Mouse (Mus musculus): ENCODE measurements at regions not wholly inside any gene's neighbourhood (a gene's known extent, or its start where the extent isn't known, plus 50 kb on each side); places are given as distances from the start of the nearest gene placed in this dataset.

DNA sequence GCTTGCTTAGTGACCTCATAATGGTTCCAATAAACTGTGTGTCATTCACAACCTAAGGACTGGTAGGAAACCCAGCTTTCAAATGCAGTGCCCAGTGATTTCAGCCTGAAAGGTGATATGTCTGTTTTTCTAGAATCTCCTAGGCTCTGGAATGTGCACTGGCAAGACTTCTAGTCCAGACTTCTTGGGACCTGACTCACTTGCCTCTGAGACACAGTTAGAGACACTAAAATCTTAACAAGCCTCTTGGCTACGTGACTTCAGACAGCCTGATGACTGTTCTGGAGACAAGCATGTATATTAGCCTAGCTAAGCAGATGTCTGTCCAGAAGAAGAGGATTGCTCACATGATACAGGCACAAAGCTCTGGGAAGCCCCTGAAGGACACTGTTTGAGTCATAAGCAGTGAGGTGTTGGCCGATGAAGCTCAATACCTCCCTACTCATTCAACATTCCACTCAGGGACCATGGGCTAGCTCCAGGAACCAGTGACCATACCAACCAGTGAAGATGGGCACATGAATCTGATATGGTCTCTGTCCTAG lies 118.9 kb downstream of the Mtx3 start:
- no peak for DNase-seq (ENCODE audit: low spot score)
- no peaks in the 10 kb centered on the region for H3K36me3 ChIP-seq (replicated peaks; ENCODE audit: control insufficient read depth, insufficient read depth, low read length)
- no peak for ATAC-seq (ENCODE audit: insufficient read depth, low read depth)

DNA sequence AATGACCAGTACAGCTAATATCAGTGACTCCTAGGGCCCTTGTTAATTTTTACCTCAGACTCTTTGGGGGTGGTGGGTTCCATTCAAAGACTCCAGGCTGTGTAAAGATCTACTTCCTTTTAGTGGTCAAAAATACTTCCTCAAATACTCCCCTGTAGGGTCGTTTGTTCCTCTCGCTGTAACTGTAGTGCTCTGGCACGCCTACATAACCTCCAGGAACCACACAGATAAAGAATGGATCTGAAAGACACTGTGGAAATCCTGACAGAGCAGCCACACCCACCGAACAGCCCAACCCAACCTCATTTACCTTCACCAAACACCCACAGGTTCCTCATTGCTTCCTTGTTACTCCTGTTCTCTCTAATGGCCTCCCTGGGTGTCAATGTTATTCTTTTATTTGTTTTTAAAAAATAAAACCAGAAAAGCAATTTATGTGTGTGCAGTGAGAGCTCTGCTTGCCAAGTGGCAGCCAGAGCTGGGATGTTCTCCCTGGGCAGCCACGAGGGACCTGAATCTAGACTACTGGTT lies 119.7 kb downstream of the Mtx3 start:
- no peaks in the 10 kb centered on the region for H3K9me3 ChIP-seq (replicated peaks; ENCODE audit: control insufficient read depth, low read length)
- H3K4me2 ChIP-seq (ENCODE audit: low read depth, low read length), result no peak overlapping the region
- DNase-seq (ENCODE audit: low spot score) (no peak), ATAC-seq (ENCODE audit: insufficient read depth, low read depth) (no peak)
- no peaks in the 10 kb centered on the region for H3K36me3 ChIP-seq (replicated peaks; ENCODE audit: control insufficient read depth, insufficient read depth, low read length)
- TF ChIP-seq EP300 (IDR thresholded peaks at IDR 0.05; ENCODE audit: low read depth) (no peak), CTCF (IDR thresholded peaks at IDR 0.05; ENCODE audit: low read depth) (no peak)
- H3K4me1 ChIP-seq (ENCODE audit: control insufficient read depth, insufficient read depth), result peaks cover 3% of the 10 kb centered on the region; the same call in 1 of the 2 replicates
- no peaks in the 10 kb centered on the region for H3K27me3 ChIP-seq (ENCODE audit: control insufficient read depth, insufficient read depth, low read length)
- H3K4me3 ChIP-seq (ENCODE audit: low read depth, low read length), result no peak overlapping the region
- WGBS, result 63% methylated on average over 5 of the region's 5 CpGs
- H3K27ac ChIP-seq (ENCODE audit: low read depth), result no peak overlapping the region
- no peak overlapping the region for H3K9ac ChIP-seq (replicated peaks; ENCODE audit: low read depth, low read length)

More for the DNA sequence above, 118.9 kb downstream of the Mtx3 start:
- WGBS, result 88% methylated on average over 2 of the region's 2 CpGs
- TF ChIP-seq EP300 (IDR thresholded peaks at IDR 0.05; ENCODE audit: low read depth) (no peak), CTCF (IDR thresholded peaks at IDR 0.05; ENCODE audit: low read depth) (no peak)
- H3K9me3 ChIP-seq (replicated peaks; ENCODE audit: control insufficient read depth, low read length), result no peaks in the 10 kb centered on the region
- no peaks in the 10 kb centered on the region for H3K27me3 ChIP-seq (ENCODE audit: control insufficient read depth, insufficient read depth, low read length)
- H3K4me2 ChIP-seq (ENCODE audit: low read depth, low read length), result no peak overlapping the region
- H3K4me1 ChIP-seq (ENCODE audit: control insufficient read depth, insufficient read depth), result peaks cover 7% of the 10 kb centered on the region; the same call in 1 of the 2 replicates
- no peak overlapping the region for H3K9ac ChIP-seq (replicated peaks; ENCODE audit: low read depth, low read length)
- no peak overlapping the region for H3K27ac ChIP-seq (ENCODE audit: low read depth)
- no peak overlapping the region for H3K4me3 ChIP-seq (ENCODE audit: low read depth, low read length)

DNA sequence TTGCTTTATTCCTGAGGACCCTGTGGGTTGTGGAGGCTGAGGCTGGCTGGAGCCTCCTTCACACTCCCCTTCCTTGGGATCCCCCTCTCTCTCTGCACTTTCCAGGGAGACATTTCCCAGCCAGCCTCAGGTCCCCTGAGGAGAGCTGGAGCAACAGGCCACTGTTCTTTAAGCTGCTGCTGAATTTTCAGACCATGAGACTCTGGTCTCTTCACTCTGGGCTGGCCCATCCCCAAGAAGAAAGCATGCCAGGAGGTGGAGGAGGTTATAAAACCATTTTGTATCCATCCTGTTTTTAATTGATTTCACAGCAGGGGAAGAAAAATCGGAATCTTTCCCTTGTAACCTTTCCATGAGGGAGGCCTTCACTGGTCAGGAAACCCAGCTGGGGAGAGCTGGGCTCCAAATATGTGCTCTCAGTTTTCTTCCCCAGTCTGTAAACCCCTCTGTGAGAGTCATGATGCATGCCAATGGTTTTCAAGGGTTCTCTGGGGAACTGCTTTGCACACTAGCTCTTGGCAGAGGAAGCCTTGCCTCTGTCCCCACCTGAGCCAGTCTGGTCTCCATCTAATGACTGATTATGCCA lies 122.6 kb downstream of the Mtx3 start:
- DNase-seq (ENCODE audit: low spot score), result no peak
- no peaks in the 10 kb centered on the region for H3K9me3 ChIP-seq (replicated peaks; ENCODE audit: control insufficient read depth, low read length)

DNA sequence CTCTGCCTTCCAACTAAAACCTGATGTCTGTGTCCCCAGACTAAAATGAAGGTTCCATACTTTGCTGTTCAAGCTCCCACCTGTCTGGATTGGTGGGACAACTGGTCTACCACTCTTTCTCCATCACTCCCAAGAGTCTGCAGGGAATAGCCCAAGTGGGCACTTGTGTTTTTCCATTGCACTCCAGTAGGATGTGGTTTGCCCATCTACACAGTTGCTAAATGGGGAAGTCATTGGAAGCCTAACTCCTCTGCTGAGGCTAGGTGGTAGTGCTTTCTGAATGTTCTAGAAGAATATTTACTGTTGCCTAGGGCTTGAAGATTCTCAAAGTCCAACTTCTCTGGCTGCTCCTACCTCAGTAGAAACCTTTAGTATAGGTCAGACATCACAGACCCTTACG lies 125.0 kb downstream of the Mtx3 start:
- no peaks in the 10 kb centered on the region for H3K4me1 ChIP-seq (ENCODE audit: control insufficient read depth, insufficient read depth)
- H3K9me3 ChIP-seq (replicated peaks; ENCODE audit: control insufficient read depth, low read length), result no peaks in the 10 kb centered on the region
- no peak overlapping the region for H3K4me2 ChIP-seq (ENCODE audit: low read depth, low read length)
- no peak overlapping the region for H3K27ac ChIP-seq (ENCODE audit: low read depth)
- DNase-seq (ENCODE audit: low spot score), result no peak
- no peaks in the 10 kb centered on the region for H3K27me3 ChIP-seq (ENCODE audit: control insufficient read depth, insufficient read depth, low read length)
- ATAC-seq (ENCODE audit: insufficient read depth, low read depth), result no peak
- TF ChIP-seq EP300 (IDR thresholded peaks at IDR 0.05; ENCODE audit: low read depth) (no peak), CTCF (IDR thresholded peaks at IDR 0.05; ENCODE audit: low read depth) (no peak)
- 70% methylated on average over 1 of the region's 1 CpGs for WGBS
- no peak overlapping the region for H3K4me3 ChIP-seq (ENCODE audit: low read depth, low read length)
- no peaks in the 10 kb centered on the region for H3K36me3 ChIP-seq (replicated peaks; ENCODE audit: control insufficient read depth, insufficient read depth, low read length)
- no peak overlapping the region for H3K9ac ChIP-seq (replicated peaks; ENCODE audit: low read depth, low read length)

More for the DNA sequence above, 122.6 kb downstream of the Mtx3 start:
- no peak overlapping the region for H3K4me3 ChIP-seq (ENCODE audit: low read depth, low read length)
- no peak for ATAC-seq (ENCODE audit: insufficient read depth, low read depth)
- 67% methylated on average over 1 of the region's 1 CpGs for WGBS
- no peak for TF ChIP-seq EP300 (IDR thresholded peaks at IDR 0.05; ENCODE audit: low read depth)
- no peak for TF ChIP-seq CTCF (IDR thresholded peaks at IDR 0.05; ENCODE audit: low read depth)
- H3K27me3 ChIP-seq (ENCODE audit: control insufficient read depth, insufficient read depth, low read length), result no peaks in the 10 kb centered on the region
- no peaks in the 10 kb centered on the region for H3K4me1 ChIP-seq (ENCODE audit: control insufficient read depth, insufficient read depth)
- H3K4me2 ChIP-seq (ENCODE audit: low read depth, low read length), result no peak overlapping the region
- no peak overlapping the region for H3K27ac ChIP-seq (ENCODE audit: low read depth)
- H3K9ac ChIP-seq (replicated peaks; ENCODE audit: low read depth, low read length), result no peak overlapping the region
- no peaks in the 10 kb centered on the region for H3K36me3 ChIP-seq (replicated peaks; ENCODE audit: control insufficient read depth, insufficient read depth, low read length)

DNA sequence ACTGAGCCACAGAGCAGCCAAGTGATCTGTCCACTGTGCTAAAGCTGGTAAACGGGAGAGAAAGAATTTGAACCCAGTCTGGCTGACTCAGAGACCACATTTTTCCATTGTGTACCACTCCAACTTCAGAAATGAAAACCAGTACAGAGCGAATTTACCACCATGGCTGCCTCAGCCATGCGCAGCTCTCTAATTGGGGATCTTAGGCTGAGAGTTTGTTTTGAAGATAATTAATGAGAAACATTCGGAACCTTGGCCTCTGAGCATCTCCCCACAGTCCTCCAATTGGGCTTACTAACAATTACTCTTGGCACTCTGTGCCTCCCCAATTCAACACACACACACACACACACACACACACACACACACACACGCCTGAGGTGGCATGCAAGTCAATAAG lies 128.3 kb downstream of the Mtx3 start:
- no peak for DNase-seq (ENCODE audit: low spot score)
- TF ChIP-seq EP300 (IDR thresholded peaks at IDR 0.05; ENCODE audit: low read depth) (no peak), CTCF (IDR thresholded peaks at IDR 0.05; ENCODE audit: low read depth) (no peak)
- no peaks in the 10 kb centered on the region for H3K36me3 ChIP-seq (replicated peaks; ENCODE audit: control insufficient read depth, insufficient read depth, low read length)
- WGBS, result 86% methylated on average over 5 of the region's 5 CpGs
- H3K4me1 ChIP-seq (ENCODE audit: control insufficient read depth, insufficient read depth), result no peaks in the 10 kb centered on the region
- H3K4me3 ChIP-seq (ENCODE audit: low read depth, low read length), result no peak overlapping the region
- no peak overlapping the region for H3K4me2 ChIP-seq (ENCODE audit: low read depth, low read length)
- no peak for ATAC-seq (ENCODE audit: insufficient read depth, low read depth)
- no peaks in the 10 kb centered on the region for H3K27me3 ChIP-seq (ENCODE audit: control insufficient read depth, insufficient read depth, low read length)
- no peak overlapping the region for H3K27ac ChIP-seq (ENCODE audit: low read depth)
- no peak overlapping the region for H3K9ac ChIP-seq (replicated peaks; ENCODE audit: low read depth, low read length)
- no peaks in the 10 kb centered on the region for H3K9me3 ChIP-seq (replicated peaks; ENCODE audit: control insufficient read depth, low read length)

DNA sequence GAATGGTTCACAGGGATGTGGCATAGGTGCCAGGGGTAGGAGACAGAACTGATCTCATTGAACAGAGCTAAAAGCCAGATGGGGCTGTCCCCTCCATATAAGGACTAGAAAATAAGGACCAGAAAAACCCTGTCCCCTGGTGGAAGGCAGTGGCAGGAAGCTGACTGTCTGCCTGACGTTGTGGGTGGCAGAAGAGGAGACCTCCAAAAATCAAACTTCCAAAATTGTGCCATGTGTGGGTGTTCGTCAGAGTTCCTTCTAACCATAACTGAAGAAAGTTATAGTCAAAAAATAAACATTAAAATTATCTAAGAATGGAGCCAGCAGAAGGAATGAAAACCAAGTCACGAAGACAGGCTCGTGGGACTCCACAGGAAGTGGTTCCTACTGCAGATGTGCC lies 129.2 kb downstream of the Mtx3 start:
- no peak overlapping the region for H3K4me2 ChIP-seq (ENCODE audit: low read depth, low read length)
- 68% methylated on average over 4 of the region's 4 CpGs for WGBS
- H3K27me3 ChIP-seq (ENCODE audit: control insufficient read depth, insufficient read depth, low read length), result no peaks in the 10 kb centered on the region
- H3K9ac ChIP-seq (replicated peaks; ENCODE audit: low read depth, low read length), result no peak overlapping the region
- no peak overlapping the region for H3K27ac ChIP-seq (ENCODE audit: low read depth)
- no peaks in the 10 kb centered on the region for H3K36me3 ChIP-seq (replicated peaks; ENCODE audit: control insufficient read depth, insufficient read depth, low read length)
- DNase-seq (ENCODE audit: low spot score) (no peak), ATAC-seq (ENCODE audit: insufficient read depth, low read depth) (no peak)
- no peaks in the 10 kb centered on the region for H3K9me3 ChIP-seq (replicated peaks; ENCODE audit: control insufficient read depth, low read length)
- no peaks in the 10 kb centered on the region for H3K4me1 ChIP-seq (ENCODE audit: control insufficient read depth, insufficient read depth)
- H3K4me3 ChIP-seq (ENCODE audit: low read depth, low read length), result no peak overlapping the region
- TF ChIP-seq CTCF (IDR thresholded peaks at IDR 0.05; ENCODE audit: low read depth), result 0 out of 2 replicates have a peak, but pooled peaks have one; percentile 2
- no peak for TF ChIP-seq EP300 (IDR thresholded peaks at IDR 0.05; ENCODE audit: low read depth)

Data from heart, postnatal 0 days (tissue).